Mouse (Mus musculus): ENCODE measurements around the gene Rnase13. TPM values are rescaled to one million over a fixed set of nuclear protein-coding genes. Genes with fewer than 3 reads are reported as not detected.

The Rnase13 gene
- polyA plus RNA-seq, 2 experiments = not detected

GRCm38 (mm10) chr14:51892191-51892939 lies 30.2 kb downstream of the Rnase13 start, which contains the start of gene Slc39a2:
Slc39a2 (plus strand) TSS chr14:51892889.
- Histone ChIP-seq H3K4me1 (replicated peaks; ENCODE audit: control insufficient read depth in 2 of 2, insufficient read depth in 2 of 2, low read length in 1 of 2) (peaks cover 8 to 15% of the 10 kb centered on the region in 2 experiments), H3K27ac (no peak within 1 kb of the TSS), H3K27me3 (ENCODE audit: control insufficient read depth, insufficient read depth, low read length) (no peaks in the 10 kb centered on the region), H3K4me2 (ENCODE audit: low read depth) (no peak within 1 kb of the TSS), H3K4me3 (ENCODE audit: insufficient read depth in 1 of 2, low read depth in 2 of 2, low read length in 2 of 2) (no peak within 1 kb of the TSS), H3K9me3 (ENCODE audit: control insufficient read depth, low read length) (no peaks in the 10 kb centered on the region), H3K36me3 (replicated peaks; ENCODE audit: control insufficient read depth, insufficient read depth, low read depth) (peaks cover 8% of the 10 kb centered on the region), H3K9ac (replicated peaks) (no peak within 1 kb of the TSS)
- TF ChIP-seq EP300 (IDR thresholded peaks at IDR 0.05; ENCODE audit: low read depth) (no peak), CTCF (IDR thresholded peaks at IDR 0.05; ENCODE audit: low read depth) (no peak)
- no peak for DNase-seq (ENCODE audit: low read depth in 3 of 3, low spot score in 3 of 3)
- 70% methylated on average over 9 of the region's 9 CpGs for WGBS (ENCODE audit: insufficient replicate concordance)
- ATAC-seq (ENCODE audit: insufficient read depth) = no peak

GRCm38 (mm10) chr14:51889833-51890232 lies 32.7 kb downstream of the Rnase13 start:
- Histone ChIP-seq H3K4me1 (replicated peaks; ENCODE audit: control insufficient read depth in 2 of 2, insufficient read depth in 2 of 2, low read length in 1 of 2) (peaks cover 16 to 22% of the 10 kb centered on the region in 2 experiments), H3K9ac (replicated peaks) (no peak overlapping the region), H3K4me3 (ENCODE audit: insufficient read depth in 1 of 2, low read depth in 2 of 2, low read length in 2 of 2) (no peak overlapping the region), H3K4me2 (ENCODE audit: low read depth) (no peak overlapping the region), H3K27ac (no peak overlapping the region), H3K9me3 (ENCODE audit: control insufficient read depth, low read length) (no peaks in the 10 kb centered on the region), H3K27me3 (ENCODE audit: control insufficient read depth, insufficient read depth, low read length) (no peaks in the 10 kb centered on the region), H3K36me3 (replicated peaks; ENCODE audit: control insufficient read depth, insufficient read depth, low read depth) (peaks cover 8% of the 10 kb centered on the region)
- 72% methylated on average over 6 of the region's 6 CpGs for WGBS (ENCODE audit: insufficient replicate concordance)
- ATAC-seq (ENCODE audit: insufficient read depth) (no peak), DNase-seq (ENCODE audit: low read depth in 3 of 3, low spot score in 3 of 3) (no peak)
- TF ChIP-seq EP300 (IDR thresholded peaks at IDR 0.05; ENCODE audit: low read depth) (no peak), CTCF (IDR thresholded peaks at IDR 0.05; ENCODE audit: low read depth) (no peak)

DNA sequence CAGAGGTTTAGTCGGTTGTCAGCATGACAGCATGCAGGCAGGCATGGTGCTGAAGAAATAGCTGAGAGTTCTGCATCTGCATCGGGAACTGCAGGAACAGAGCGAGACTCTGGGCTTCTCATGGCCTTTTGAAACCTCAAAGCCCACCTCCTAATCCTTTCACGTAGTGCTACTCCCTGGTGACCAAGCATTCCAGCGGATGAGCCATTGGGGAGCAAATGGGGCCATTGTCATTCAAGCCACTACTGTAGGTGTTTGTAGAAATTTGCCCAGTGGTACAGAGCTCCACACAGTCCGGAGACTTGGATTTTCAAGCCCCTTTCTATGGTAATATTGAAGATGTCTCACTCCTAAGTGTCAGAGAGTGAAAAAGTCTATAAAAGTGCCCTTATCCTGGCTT lies 36.5 kb downstream of the Rnase13 start:
- H3K4me3 ChIP-seq (ENCODE audit: insufficient read depth in 1 of 2, low read depth in 2 of 2, low read length in 2 of 2) = peak overlapping the region in 1 of 2 experiments; percentile 79; a peak in 2 of 4 replicates
- DNase-seq (ENCODE audit: low read depth in 3 of 3, low spot score in 3 of 3) = no peak
- no peaks in the 10 kb centered on the region; the same call in 1 of the 2 replicates for H3K36me3 ChIP-seq (replicated peaks; ENCODE audit: control insufficient read depth, insufficient read depth, low read depth)
- no peak overlapping the region for H3K9ac ChIP-seq (replicated peaks)
- H3K4me1 ChIP-seq (replicated peaks; ENCODE audit: control insufficient read depth in 2 of 2, insufficient read depth in 2 of 2, low read length in 1 of 2) = peaks cover 6 to 11% of the 10 kb centered on the region in 2 experiments
- TF ChIP-seq CTCF (IDR thresholded peaks at IDR 0.05; ENCODE audit: low read depth) (no peak), EP300 (IDR thresholded peaks at IDR 0.05; ENCODE audit: low read depth) (no peak)
- H3K4me2 ChIP-seq (ENCODE audit: low read depth) = peak overlapping the region; percentile 96
- no peaks in the 10 kb centered on the region for H3K9me3 ChIP-seq (ENCODE audit: control insufficient read depth, low read length)
- H3K27me3 ChIP-seq (ENCODE audit: control insufficient read depth, insufficient read depth, low read length) = no peaks in the 10 kb centered on the region
- WGBS (ENCODE audit: insufficient replicate concordance) = 70% methylated on average over 6 of the region's 6 CpGs
- no peak for ATAC-seq (ENCODE audit: insufficient read depth)
- no peak overlapping the region for H3K27ac ChIP-seq

DNA sequence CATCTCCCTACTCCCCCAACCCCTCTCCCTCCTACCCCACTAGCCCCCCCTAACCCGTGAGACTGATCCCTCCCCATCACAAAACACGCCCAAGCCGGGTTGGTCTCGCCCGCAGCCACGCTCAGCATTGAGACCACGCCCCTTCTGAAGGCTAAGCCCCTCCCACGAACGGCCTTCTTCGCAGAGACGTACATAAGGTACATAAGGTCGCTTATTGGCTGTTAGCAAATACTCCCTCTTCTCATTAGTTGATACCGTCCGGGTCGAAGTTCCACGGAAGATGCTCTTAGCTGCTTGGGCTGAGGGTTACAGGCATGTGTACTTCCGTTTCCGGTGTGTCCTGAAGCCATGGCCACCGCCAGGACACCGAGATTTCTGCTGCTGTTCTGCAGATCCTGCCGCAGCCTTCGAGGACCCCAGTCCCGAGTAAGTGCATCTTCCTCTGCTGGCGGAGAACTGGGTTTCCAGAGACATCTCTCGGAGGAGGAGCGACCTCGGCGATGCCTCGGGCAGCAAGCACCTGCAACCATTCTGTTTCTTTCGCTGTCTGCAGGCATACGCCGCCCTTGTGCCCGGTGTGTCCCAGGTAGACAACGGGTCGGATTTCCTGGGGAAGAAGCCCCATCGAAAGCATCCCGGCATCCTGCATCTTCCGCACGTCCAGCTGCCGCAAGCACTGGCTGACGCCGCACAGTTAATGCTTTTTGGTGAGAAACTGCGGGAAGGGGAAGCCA lies 37.8 kb downstream of the Rnase13 start, which contains the start of gene Mettl17:
TSS of gene Mettl17 (plus strand) at position 245 of the 734 bp plus-strand sequence.
- H3K27me3 ChIP-seq (ENCODE audit: control insufficient read depth, insufficient read depth, low read length) = no peaks in the 10 kb centered on the region
- H3K4me1 ChIP-seq (replicated peaks; ENCODE audit: control insufficient read depth in 2 of 2, insufficient read depth in 2 of 2, low read length in 1 of 2) = peaks cover 6 to 11% of the 10 kb centered on the region in 2 experiments
- H3K4me2 ChIP-seq (ENCODE audit: low read depth) = peak within 1 kb of the TSS; percentile 96
- H3K9me3 ChIP-seq (ENCODE audit: control insufficient read depth, low read length) = no peaks in the 10 kb centered on the region
- H3K27ac ChIP-seq = peak within 1 kb of the TSS; percentile 1; the same call in 1 of the 2 replicates
- under 1% methylated on average over 43 of the region's 43 CpGs for WGBS (ENCODE audit: insufficient replicate concordance)
- peak; percentile 83 to 90 (median 89) for DNase-seq (ENCODE audit: low read depth in 3 of 3, low spot score in 3 of 3)
- TF ChIP-seq CTCF (IDR thresholded peaks at IDR 0.05; ENCODE audit: low read depth) (no peak), EP300 (IDR thresholded peaks at IDR 0.05; ENCODE audit: low read depth) (no peak)
- H3K9ac ChIP-seq (replicated peaks) = peak within 1 kb of the TSS; percentile 55
- ATAC-seq (ENCODE audit: insufficient read depth) = peak; percentile 99
- peak within 1 kb of the TSS; percentile 79 to 90 for H3K4me3 ChIP-seq (ENCODE audit: insufficient read depth in 1 of 2, low read depth in 2 of 2, low read length in 2 of 2)
- no peaks in the 10 kb centered on the region for H3K36me3 ChIP-seq (replicated peaks; ENCODE audit: control insufficient read depth, insufficient read depth, low read depth)

Measured in liver, embryonic 14.5 days (tissue).